ENCODE assay signal across 15 mouse cellular contexts in genomic region chr2:7438721-7439282, GRCm38 (mm10).
DNase-seq lines count a peak whose midpoint lies in the region; ATAC-seq and TF ChIP-seq lines count a peak whose summit lies in the region.
"Had no signal": no experiment of that assay in that cellular context is flagged by ENCODE, and none has a peak within 500 bp of the region (broad histone marks: within the 10 kb centered on the region; RNA-seq: fewer than 3 reads in every experiment).

No protein-coding gene starts in this region.

- DNase-seq in layer of hippocampus, adult 9-11 months: peak; percentile 83
- peak; percentile 5 for DNase-seq in midbrain, postnatal 0 days (ENCODE audit: low spot score)
- no peak for DNase-seq in adrenal gland, adult 2 months
- no peak for DNase-seq in heart, adult 18-20 months
- DNase-seq: cerebellum, postnatal 10 days; liver had no signal

- no peak overlapping the region for H3K4me3 ChIP-seq in forebrain, embryonic 13.5 days
- no peak overlapping the region for H3K4me3 ChIP-seq in forebrain, embryonic 12.5 days (replicated peaks)
- no peak overlapping the region for H3K4me3 ChIP-seq in cortical plate, adult 2 months (ENCODE audit: insufficient read depth, low read length)
- no peak overlapping the region for H3K4me3 ChIP-seq in midbrain, postnatal 0 days (ENCODE audit: low read depth, low read length)
- H3K4me3 ChIP-seq in kidney, embryonic 14.5 days (ENCODE audit: low read length): no peak overlapping the region
- H3K4me3 ChIP-seq: embryonic facial prominence, embryonic 12.5 days; heart, embryonic 15.5 days; neural tube, embryonic 15.5 days had no signal

- H3K9ac ChIP-seq in forebrain, embryonic 13.5 days: no peak overlapping the region
- no peak overlapping the region for H3K9ac ChIP-seq in forebrain, embryonic 12.5 days
- no peak overlapping the region for H3K9ac ChIP-seq in midbrain, postnatal 0 days (replicated peaks; ENCODE audit: low read length, poor library complexity, severe bottlenecking)
- H3K9ac ChIP-seq in kidney, embryonic 14.5 days (ENCODE audit: low read depth, low read length): no peak overlapping the region
- H3K9ac ChIP-seq: embryonic facial prominence, embryonic 12.5 days; heart, embryonic 15.5 days; neural tube, embryonic 15.5 days had no signal

- no peak for TF ChIP-seq POLR2A in cortical plate, adult 2 months (IDR thresholded peaks at IDR 0.05; ENCODE audit: extremely low read depth, insufficient read depth, low read length)

- peaks cover 6% of the 10 kb centered on the region; the same call in 1 of the 2 replicates for H3K4me1 ChIP-seq in forebrain, embryonic 13.5 days
- H3K4me1 ChIP-seq in forebrain, embryonic 12.5 days: no peaks in the 10 kb centered on the region
- H3K4me1 ChIP-seq in cortical plate, adult 2 months (ENCODE audit: control insufficient read depth, insufficient read depth, low read length): peaks cover 2% of the 10 kb centered on the region; the same call in 1 of the 2 replicates
- no peaks in the 10 kb centered on the region for H3K4me1 ChIP-seq in midbrain, postnatal 0 days (ENCODE audit: insufficient read depth, low read length)
- H3K4me1 ChIP-seq in kidney, embryonic 14.5 days (ENCODE audit: control insufficient read depth, insufficient read depth, low read length): no peaks in the 10 kb centered on the region
- H3K4me1 ChIP-seq: embryonic facial prominence, embryonic 12.5 days; heart, embryonic 15.5 days; neural tube, embryonic 15.5 days had no signal

- H3K4me2 ChIP-seq in forebrain, embryonic 13.5 days: no peak overlapping the region
- no peak overlapping the region for H3K4me2 ChIP-seq in forebrain, embryonic 12.5 days
- H3K4me2 ChIP-seq in midbrain, postnatal 0 days (ENCODE audit: low read depth, low read length, poor library complexity, severe bottlenecking): no peak overlapping the region
- H3K4me2 ChIP-seq in kidney, embryonic 14.5 days (replicated peaks; ENCODE audit: low read depth, low read length): no peak overlapping the region
- H3K4me2 ChIP-seq: embryonic facial prominence, embryonic 12.5 days; heart, embryonic 15.5 days; neural tube, embryonic 15.5 days had no signal

- no peaks in the 10 kb centered on the region for H3K36me3 ChIP-seq in forebrain, embryonic 13.5 days (ENCODE audit: poor library complexity, severe bottlenecking)
- H3K36me3 ChIP-seq in forebrain, embryonic 12.5 days (replicated peaks): no peaks in the 10 kb centered on the region
- no peaks in the 10 kb centered on the region for H3K36me3 ChIP-seq in midbrain, postnatal 0 days (ENCODE audit: insufficient read depth, low read length)
- H3K36me3 ChIP-seq in kidney, embryonic 14.5 days (ENCODE audit: control insufficient read depth, insufficient read depth, low read length): no peaks in the 10 kb centered on the region
- H3K36me3 ChIP-seq: embryonic facial prominence, embryonic 12.5 days; heart, embryonic 15.5 days; neural tube, embryonic 15.5 days had no signal

- H3K9me3 ChIP-seq in forebrain, embryonic 13.5 days (replicated peaks): no peaks in the 10 kb centered on the region
- H3K9me3 ChIP-seq in forebrain, embryonic 12.5 days: no peaks in the 10 kb centered on the region
- no peaks in the 10 kb centered on the region for H3K9me3 ChIP-seq in midbrain, postnatal 0 days (ENCODE audit: low read length)
- no peaks in the 10 kb centered on the region for H3K9me3 ChIP-seq in kidney, embryonic 14.5 days (ENCODE audit: control insufficient read depth, low read length)
- H3K9me3 ChIP-seq: embryonic facial prominence, embryonic 12.5 days; heart, embryonic 15.5 days; neural tube, embryonic 15.5 days had no signal

- no peak overlapping the region for H3K27ac ChIP-seq in forebrain, embryonic 13.5 days
- no peak overlapping the region for H3K27ac ChIP-seq in forebrain, embryonic 12.5 days
- peak overlapping the region; percentile 82 for H3K27ac ChIP-seq in cortical plate, adult 2 months (ENCODE audit: insufficient read depth, low read length)
- no peak overlapping the region for H3K27ac ChIP-seq in midbrain, postnatal 0 days (ENCODE audit: low read depth, low read length)
- no peak overlapping the region for H3K27ac ChIP-seq in kidney, embryonic 14.5 days (ENCODE audit: low read depth, low read length)
- H3K27ac ChIP-seq: embryonic facial prominence, embryonic 12.5 days; heart, embryonic 15.5 days; kidney, postnatal 0 days; neural tube, embryonic 15.5 days had no signal

- peak; percentile 63 for ATAC-seq in forebrain, embryonic 13.5 days
- no peak for ATAC-seq in forebrain, embryonic 12.5 days (ENCODE audit: low FRiP score)
- ATAC-seq in midbrain, postnatal 0 days (ENCODE audit: low FRiP score): no peak
- ATAC-seq in kidney, embryonic 14.5 days (ENCODE audit: low FRiP score, low TSS enrichment): no peak
- ATAC-seq: lung, postnatal 0 days had no signal

- no peaks in the 10 kb centered on the region for H3K27me3 ChIP-seq in forebrain, embryonic 13.5 days
- H3K27me3 ChIP-seq in forebrain, embryonic 12.5 days: no peaks in the 10 kb centered on the region
- H3K27me3 ChIP-seq in midbrain, postnatal 0 days (ENCODE audit: insufficient read depth, low read length): no peaks in the 10 kb centered on the region
- H3K27me3 ChIP-seq in kidney, embryonic 14.5 days (ENCODE audit: control insufficient read depth, insufficient read depth, low read length): no peaks in the 10 kb centered on the region
- H3K27me3 ChIP-seq: embryonic facial prominence, embryonic 12.5 days; heart, embryonic 15.5 days; neural tube, embryonic 15.5 days had no signal

- TF ChIP-seq CTCF in cortical plate, adult 2 months (IDR thresholded peaks at IDR 0.05; ENCODE audit: extremely low read depth, insufficient read depth, low read length): no peak
- TF ChIP-seq CTCF in midbrain, postnatal 0 days (IDR thresholded peaks at IDR 0.05): no peak

- 59% methylated on average over 8 of the region's 8 CpGs for WGBS in forebrain, embryonic 13.5 days
- 77% methylated on average over 8 of the region's 8 CpGs for WGBS in forebrain, embryonic 12.5 days
- 53% methylated on average over 8 of the region's 8 CpGs for WGBS in midbrain, postnatal 0 days
- WGBS in kidney, embryonic 14.5 days: 88% methylated on average over 8 of the region's 8 CpGs

Comparison
In these comparisons a context has a peak if more than half of its experiments do, and no peak if none do; other contexts are left out.
1. DNase-seq: peak in layer of hippocampus, adult 9-11 months (single experiment) and midbrain, postnatal 0 days (single experiment); none in adrenal gland, adult 2 months (single experiment) and heart, adult 18-20 months (0 of 2).